ENCODE assay signal across 16 mouse cellular contexts in the genomic region with DNA sequence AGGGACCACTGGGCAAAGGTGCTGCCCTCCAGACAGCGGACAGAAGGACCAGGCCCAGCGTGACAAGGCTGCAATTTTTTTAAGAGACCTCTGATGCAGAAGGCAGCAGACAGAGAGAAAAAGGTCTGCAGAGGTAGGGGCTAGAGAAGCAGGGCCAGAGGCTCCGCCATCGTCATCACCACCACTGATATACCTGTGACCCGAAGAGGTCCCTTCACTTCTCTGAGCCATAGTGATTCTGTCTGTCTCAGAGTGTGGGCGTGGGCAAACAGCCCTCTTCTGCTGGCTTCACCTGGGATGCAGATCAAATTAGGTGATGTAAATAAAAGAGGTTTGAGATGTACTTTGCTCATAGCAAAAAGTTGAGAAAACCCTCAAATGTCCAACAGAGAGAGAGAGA. TPM values are rescaled to one million over a fixed set of nuclear protein-coding genes. Genes with fewer than 3 reads are reported as not detected.
DNase-seq lines count a peak whose midpoint lies in the region; ATAC-seq and TF ChIP-seq lines count a peak whose summit lies in the region.
"Had no signal": no experiment of that assay in that cellular context is flagged by ENCODE, and none has a peak within 500 bp of the region (broad histone marks: within the 10 kb centered on the region; RNA-seq: fewer than 3 reads in every experiment).

No protein-coding gene starts in this region.

- peak overlapping the region; percentile 40; the same call in 1 of the 2 replicates for H3K9ac ChIP-seq in forebrain, embryonic 13.5 days
- 0 out of 2 replicates have a peak overlapping the region, but pooled peaks have one; percentile 10 for H3K9ac ChIP-seq in hindbrain, embryonic 15.5 days
- H3K9ac ChIP-seq in midbrain, postnatal 0 days (replicated peaks; ENCODE audit: low read length, poor library complexity, severe bottlenecking) = peak overlapping the region; percentile 65
- no peak overlapping the region for H3K9ac ChIP-seq in lung, postnatal 0 days (replicated peaks; ENCODE audit: low read depth)
- H3K9ac ChIP-seq: liver, embryonic 13.5 days had no signal

- 76% methylated on average over 6 of the region's 6 CpGs for WGBS in forebrain, embryonic 13.5 days
- 72% methylated on average over 6 of the region's 6 CpGs for WGBS in hindbrain, embryonic 15.5 days
- 56% methylated on average over 6 of the region's 6 CpGs for WGBS in midbrain, postnatal 0 days
- WGBS in lung, postnatal 0 days = 72% methylated on average over 6 of the region's 6 CpGs
- 90% methylated on average over 6 of the region's 6 CpGs for WGBS in thymus, adult 2 months

- H3K4me3 ChIP-seq in forebrain, embryonic 13.5 days = no peak overlapping the region
- peak overlapping the region; percentile 35; the same call in 1 of the 2 replicates for H3K4me3 ChIP-seq in hindbrain, embryonic 15.5 days
- peak overlapping the region; percentile 46; the same call in 1 of the 2 replicates for H3K4me3 ChIP-seq in midbrain, postnatal 0 days (ENCODE audit: low read depth, low read length)
- no peak overlapping the region for H3K4me3 ChIP-seq in lung, postnatal 0 days (ENCODE audit: low read depth, low read length)
- H3K4me3 ChIP-seq in thymus, adult 2 months (ENCODE audit: control insufficient read depth, insufficient read depth, low read length) = no peak overlapping the region
- H3K4me3 ChIP-seq: liver, embryonic 13.5 days; myocyte had no signal

- H3K9me3 ChIP-seq in forebrain, embryonic 13.5 days (replicated peaks) = no peaks in the 10 kb centered on the region
- no peaks in the 10 kb centered on the region for H3K9me3 ChIP-seq in hindbrain, embryonic 15.5 days
- no peaks in the 10 kb centered on the region for H3K9me3 ChIP-seq in midbrain, postnatal 0 days (ENCODE audit: low read length)
- no peaks in the 10 kb centered on the region for H3K9me3 ChIP-seq in lung, postnatal 0 days (ENCODE audit: low read length)
- H3K9me3 ChIP-seq: liver, embryonic 13.5 days had no signal

- peak overlapping the region; percentile 11; the same call in 1 of the 2 replicates for H3K27ac ChIP-seq in forebrain, embryonic 13.5 days
- no peak overlapping the region; the same call in 1 of the 2 replicates for H3K27ac ChIP-seq in hindbrain, embryonic 15.5 days (replicated peaks)
- H3K27ac ChIP-seq in midbrain, postnatal 0 days (ENCODE audit: low read depth, low read length) = peak overlapping the region; percentile 73
- H3K27ac ChIP-seq in lung, postnatal 0 days (ENCODE audit: low read length) = no peak overlapping the region
- no peak overlapping the region for H3K27ac ChIP-seq in thymus, adult 2 months (ENCODE audit: control insufficient read depth, insufficient read depth, low read length)
- H3K27ac ChIP-seq: liver, embryonic 13.5 days had no signal

- TF ChIP-seq CTCF in midbrain, postnatal 0 days (IDR thresholded peaks at IDR 0.05) = no peak
- no peak for TF ChIP-seq CTCF in lung, postnatal 0 days (IDR thresholded peaks at IDR 0.05)
- TF ChIP-seq CTCF in thymus, adult 2 months (IDR thresholded peaks at IDR 0.05; ENCODE audit: borderline replicate concordance, control insufficient read depth, extremely low read depth, insufficient read depth, low read length, poor library complexity) = no peak

- H3K4me1 ChIP-seq in forebrain, embryonic 13.5 days = peaks cover 20% of the 10 kb centered on the region
- H3K4me1 ChIP-seq in hindbrain, embryonic 15.5 days (replicated peaks) = peaks cover 30% of the 10 kb centered on the region
- peaks cover 19% of the 10 kb centered on the region; the same call in 1 of the 2 replicates for H3K4me1 ChIP-seq in midbrain, postnatal 0 days (ENCODE audit: insufficient read depth, low read length)
- H3K4me1 ChIP-seq in lung, postnatal 0 days (ENCODE audit: insufficient read depth, low read depth, low read length) = no peaks in the 10 kb centered on the region; the same call in 1 of the 2 replicates
- H3K4me1 ChIP-seq in thymus, adult 2 months (replicated peaks; ENCODE audit: control insufficient read depth, insufficient read depth, low read length) = peaks cover 10% of the 10 kb centered on the region

- no peak for DNase-seq in cerebellum, adult 18-20 months
- DNase-seq in midbrain, postnatal 0 days (ENCODE audit: low spot score) = no peak
- DNase-seq in ovary, postnatal 10 days (ENCODE audit: low spot score) = no peak
- DNase-seq in lung, postnatal 0 days (ENCODE audit: low spot score) = no peak
- DNase-seq in thymus, adult 2 months = no peak
- DNase-seq: heart, adult 11 months; kidney, postnatal 10 days; liver, embryonic 13.5 days; lung, postnatal 4 days had no signal

- H3K27me3 ChIP-seq in forebrain, embryonic 13.5 days = peaks cover 19% of the 10 kb centered on the region
- no peaks in the 10 kb centered on the region for H3K27me3 ChIP-seq in hindbrain, embryonic 15.5 days
- H3K27me3 ChIP-seq in midbrain, postnatal 0 days (ENCODE audit: insufficient read depth, low read length) = no peaks in the 10 kb centered on the region
- H3K27me3 ChIP-seq in lung, postnatal 0 days (replicated peaks; ENCODE audit: insufficient read depth, low read length) = peaks cover 39% of the 10 kb centered on the region; the same call in 1 of the 2 replicates
- peaks cover 7% of the 10 kb centered on the region; the same call in 1 of the 2 replicates for H3K27me3 ChIP-seq in thymus, adult 2 months (ENCODE audit: control insufficient read depth, insufficient read depth, low read length)

- H3K36me3 ChIP-seq in forebrain, embryonic 13.5 days (ENCODE audit: poor library complexity, severe bottlenecking) = no peaks in the 10 kb centered on the region
- H3K36me3 ChIP-seq in hindbrain, embryonic 15.5 days = no peaks in the 10 kb centered on the region
- H3K36me3 ChIP-seq in midbrain, postnatal 0 days (ENCODE audit: insufficient read depth, low read length) = no peaks in the 10 kb centered on the region
- no peaks in the 10 kb centered on the region for H3K36me3 ChIP-seq in lung, postnatal 0 days (ENCODE audit: insufficient read depth, low read length)
- H3K36me3 ChIP-seq in thymus, adult 2 months (ENCODE audit: control insufficient read depth, insufficient read depth, low read length) = no peaks in the 10 kb centered on the region
- H3K36me3 ChIP-seq: liver, embryonic 13.5 days had no signal

- TF ChIP-seq POLR2A in thymus, adult 2 months (IDR thresholded peaks at IDR 0.05; ENCODE audit: control insufficient read depth, extremely low read depth, insufficient read depth, low read length, poor library complexity) = no peak

- ATAC-seq in cerebellum, adult (ENCODE audit: insufficient number of reproducible peaks, low FRiP score, low TSS enrichment) = peak; percentile 3; the same call in 1 of the 2 replicates
- ATAC-seq in forebrain, embryonic 13.5 days = 0 out of 2 replicates have a peak, but pooled peaks have one; percentile 1
- 0 out of 2 replicates have a peak, but pooled peaks have one; percentile 12 for ATAC-seq in hindbrain, embryonic 15.5 days (ENCODE audit: low FRiP score, low read depth)
- 0 out of 2 replicates have a peak, but pooled peaks have one; percentile 5 for ATAC-seq in midbrain, postnatal 0 days (ENCODE audit: low FRiP score)
- ATAC-seq in lung, postnatal 0 days = no peak
- ATAC-seq: activated CD4-positive, CD25-positive, alpha-beta regulatory T cell, adult 4 months; inflammation-experienced regulatory T-cells, adult 6 months had no signal

- H3K4me2 ChIP-seq in forebrain, embryonic 13.5 days = peak overlapping the region; percentile 51; the same call in 1 of the 2 replicates
- H3K4me2 ChIP-seq in hindbrain, embryonic 15.5 days = peak overlapping the region; percentile 59
- peak overlapping the region; percentile 78 for H3K4me2 ChIP-seq in midbrain, postnatal 0 days (ENCODE audit: low read depth, low read length, poor library complexity, severe bottlenecking)
- H3K4me2 ChIP-seq in lung, postnatal 0 days (replicated peaks; ENCODE audit: low read depth, low read length) = no peak overlapping the region
- H3K4me2 ChIP-seq: liver, embryonic 13.5 days had no signal

- TF ChIP-seq EP300 in lung, postnatal 0 days (IDR thresholded peaks at IDR 0.05) = no peak

RNA-seq across cellular contexts. Expression of gene Kcnj9, which starts 0.5 kb away (rescaled TPM):
- 1.8 and 3.0 TPM in 2 replicates for polyA plus RNA-seq in forebrain, embryonic 13.5 days (2015; fragmentation: Nextera tagmentation; extraction: Ambion mirVana)
- polyA plus RNA-seq in hindbrain, embryonic 15.5 days (2015; fragmentation: Nextera tagmentation; extraction: Ambion mirVana) = 4.1 and 4.3 TPM in 2 replicates
- total RNA-seq in midbrain, postnatal 0 days (2014; rRNA removed) = 13.9 and 14.1 TPM in 2 replicates
- polyA plus RNA-seq in midbrain, postnatal 0 days (2015; fragmentation: Nextera tagmentation; extraction: Ambion mirVana) = 5.8 and 6.7 TPM in 2 replicates
- not detected in 2 replicates for polyA plus RNA-seq in lung, postnatal 0 days (2015; fragmentation: Nextera tagmentation; extraction: Ambion mirVana)
- polyA plus RNA-seq in thymus, adult 2 months (2012; rRNA removed) = 1.5 TPM in 2 replicates
- polyA plus RNA-seq: heart, embryonic 16.5 days; inflammation-experienced regulatory T-cells, adult 6 months; liver, embryonic 13.5 days had no signal

RNA-seq across cellular contexts. Expression of gene Kcnj10, which starts 11.4 kb away (rescaled TPM):
- polyA plus RNA-seq in forebrain, embryonic 13.5 days (2015; fragmentation: Nextera tagmentation; extraction: Ambion mirVana) = 1.2 and 1.5 TPM in 2 replicates
- polyA plus RNA-seq in hindbrain, embryonic 15.5 days (2015; fragmentation: Nextera tagmentation; extraction: Ambion mirVana) = 2.9 and 3.0 TPM in 2 replicates
- 6.1 and 6.6 TPM in 2 replicates for total RNA-seq in midbrain, postnatal 0 days (2014; rRNA removed)
- polyA plus RNA-seq in midbrain, postnatal 0 days (2015; fragmentation: Nextera tagmentation; extraction: Ambion mirVana) = 3.6 and 3.9 TPM in 2 replicates
- 0.04 TPM in 2 replicates for polyA plus RNA-seq in lung, postnatal 0 days (2015; fragmentation: Nextera tagmentation; extraction: Ambion mirVana)
- 3.2 and 3.9 TPM in 2 replicates for polyA plus RNA-seq in thymus, adult 2 months (2012; rRNA removed)
- polyA plus RNA-seq: myocyte had no signal

RNA-seq across cellular contexts. Expression of gene Atp1a2, which starts 31.8 kb away (rescaled TPM):
- 17.6 and 17.8 TPM in 2 replicates for polyA plus RNA-seq in forebrain, embryonic 13.5 days (2015; fragmentation: Nextera tagmentation; extraction: Ambion mirVana)
- 74.3 and 75.8 TPM in 2 replicates for polyA plus RNA-seq in hindbrain, embryonic 15.5 days (2015; fragmentation: Nextera tagmentation; extraction: Ambion mirVana)
- 398 and 409 TPM in 2 replicates for total RNA-seq in midbrain, postnatal 0 days (2014; rRNA removed)
- polyA plus RNA-seq in midbrain, postnatal 0 days (2015; fragmentation: Nextera tagmentation; extraction: Ambion mirVana) = 94.4 and 100 TPM in 2 replicates
- 15.3 and 17.0 TPM in 2 replicates for polyA plus RNA-seq in lung, postnatal 0 days (2015; fragmentation: Nextera tagmentation; extraction: Ambion mirVana)
- 24.4 and 28.5 TPM in 2 replicates for polyA plus RNA-seq in thymus, adult 2 months (2012; rRNA removed)

RNA-seq across cellular contexts. Expression of gene Pigm, which starts 46.7 kb away (rescaled TPM):
- polyA plus RNA-seq in forebrain, embryonic 13.5 days (2015; fragmentation: Nextera tagmentation; extraction: Ambion mirVana) = 5.6 and 6.2 TPM in 2 replicates
- 3.8 and 3.9 TPM in 2 replicates for polyA plus RNA-seq in hindbrain, embryonic 15.5 days (2015; fragmentation: Nextera tagmentation; extraction: Ambion mirVana)
- total RNA-seq in midbrain, postnatal 0 days (2014; rRNA removed) = 11.5 and 16.4 TPM in 2 replicates
- 2.2 and 2.6 TPM in 2 replicates for polyA plus RNA-seq in midbrain, postnatal 0 days (2015; fragmentation: Nextera tagmentation; extraction: Ambion mirVana)
- polyA plus RNA-seq in lung, postnatal 0 days (2015; fragmentation: Nextera tagmentation; extraction: Ambion mirVana) = 3.5 and 3.9 TPM in 2 replicates
- 20.8 and 25.3 TPM in 2 replicates for polyA plus RNA-seq in thymus, adult 2 months (2012; rRNA removed)

Comparison
In these comparisons a context has a peak if more than half of its experiments do, and no peak if none do; other contexts are left out.
1. H3K27ac ChIP-seq: peak in forebrain, embryonic 13.5 days (single experiment) and midbrain, postnatal 0 days (single experiment); none in hindbrain, embryonic 15.5 days (single experiment), lung, postnatal 0 days (single experiment) and thymus, adult 2 months (single experiment).
2. H3K4me3 ChIP-seq: peak in hindbrain, embryonic 15.5 days (single experiment) and midbrain, postnatal 0 days (single experiment); none in forebrain, embryonic 13.5 days (single experiment), lung, postnatal 0 days (single experiment) and thymus, adult 2 months (single experiment).